Mouse (Mus musculus) testis, adult 2 months (tissue): ENCODE results near the gene Crtc3. TPM values are rescaled to one million over a fixed set of nuclear protein-coding genes. Genes with fewer than 3 reads are reported as not detected.

Experiments used
- H3K27ac ChIP-seq: fragments of 200-500 bp; 2 replicates; pipeline ENCODE4 v1.5.1; 2012; ENCODE audit warnings: low read depth, low read length; ENCODE audit not compliant: control insufficient read depth, insufficient read depth
- H3K27me3 ChIP-seq: fragments of 200-500 bp; 2 replicates; pipeline ENCODE4 v1.6.1; 2012; ENCODE audit warnings: mild to moderate bottlenecking, low read length, moderate library complexity; ENCODE audit not compliant: control insufficient read depth, insufficient read depth
- H3K36me3 ChIP-seq: fragments of 200-500 bp; 2 replicates; pipeline ENCODE4 v1.6.1; 2012; ENCODE audit warnings: mild to moderate bottlenecking, low read length; ENCODE audit not compliant: control insufficient read depth, insufficient read depth
- H3K4me1 ChIP-seq: fragments of 200-500 bp; 2 replicates; pipeline ENCODE4 v1.6.1; 2012; ENCODE audit warnings: low read length; ENCODE audit not compliant: control insufficient read depth, insufficient read depth
- H3K4me3 ChIP-seq: fragments of 200-500 bp; 2 replicates; pipeline ENCODE4 v1.5.1; 2012; ENCODE audit warnings: low read depth, mild to moderate bottlenecking, low read length, moderate library complexity, mixed read lengths; ENCODE audit not compliant: control insufficient read depth
- CTCF ChIP-seq: fragments of 200-500 bp; IDR thresholded peaks from 2 replicates; pipeline ENCODE4 v1.5.1; 2012; ENCODE audit warnings: low read depth, mild to moderate bottlenecking, inconsistent platforms, low read length, moderate library complexity; ENCODE audit not compliant: control insufficient read depth, insufficient read depth, insufficient replicate concordance
- POLR2A ChIP-seq: fragments of 200-500 bp; IDR thresholded peaks from 2 replicates; pipeline ENCODE4 v1.6.1; 2012; ENCODE audit warnings: low read depth, mild to moderate bottlenecking, inconsistent platforms, low read length, moderate library complexity; ENCODE audit not compliant: control insufficient read depth
- polyA plus RNA-seq: library from polyadenylated mRNA; depleted of rRNA; stranded (reverse); fragments of >200 nt; gene quantifications from 2 replicates; pipeline ENCODE4 v1.2.3, GENCODE M21; 2012

The Crtc3 gene
- polyA plus RNA-seq, 1 experiment: 8.8 TPM

- Histone ChIP-seq H3K4me1 (peaks cover 5% of the 10 kb centered on the region; the same call in 1 of the 2 replicates), H3K27me3 (no peaks in the 10 kb centered on the region), H3K27ac (no peak overlapping the region), H3K36me3 (no peaks in the 10 kb centered on the region), H3K4me3 (no peak overlapping the region)
- no peak for TF ChIP-seq CTCF
- no peak for TF ChIP-seq POLR2A
Observed at GRCm38 (mm10) chr7:80682630-80683029, 6.0 kb downstream of the Crtc3 start.

DNA sequence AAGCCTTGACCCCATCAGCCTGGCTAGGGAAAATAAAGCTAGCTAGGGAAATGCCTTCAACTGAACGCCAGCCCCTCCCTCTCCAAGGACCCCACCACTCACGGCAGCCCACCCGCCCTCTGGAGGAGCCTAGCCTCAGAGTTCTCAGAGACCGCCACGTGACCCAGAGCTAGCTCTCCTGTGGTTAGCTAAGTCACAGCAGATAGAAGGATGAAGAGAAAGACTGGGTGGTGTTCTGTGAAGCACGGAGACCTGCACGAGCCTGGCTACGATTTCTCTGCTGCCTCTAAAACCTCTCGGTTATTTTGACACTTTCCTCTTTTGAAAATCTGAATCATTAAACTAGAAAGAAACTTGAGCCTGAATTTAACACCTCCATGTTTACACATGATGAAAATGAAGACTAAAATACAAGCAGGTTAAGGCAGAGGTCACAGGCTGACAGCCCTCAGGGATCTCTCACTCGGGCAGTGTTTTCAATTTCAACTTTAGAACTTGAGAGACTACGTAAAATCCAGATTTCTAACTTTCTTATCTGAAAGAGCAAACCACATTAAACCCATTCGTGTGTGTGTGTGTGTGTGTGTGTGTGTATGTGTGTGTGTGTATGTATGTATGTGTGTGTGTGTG is 8.3 kb downstream of the Crtc3 start:
- TF ChIP-seq CTCF: no peak
- no peak for TF ChIP-seq POLR2A
- peaks cover 4% of the 10 kb centered on the region; the same call in 1 of the 2 replicates for H3K4me1 ChIP-seq
- H3K36me3 ChIP-seq: no peaks in the 10 kb centered on the region
- H3K4me3 ChIP-seq: no peak overlapping the region
- H3K27me3 ChIP-seq: no peaks in the 10 kb centered on the region
- no peak overlapping the region for H3K27ac ChIP-seq

GRCm38 (mm10) chr7:80672323-80672722 is 16.4 kb downstream of the Crtc3 start:
- TF ChIP-seq POLR2A: no peak
- no peak for TF ChIP-seq CTCF
- no peak overlapping the region for H3K27ac ChIP-seq
- no peaks in the 10 kb centered on the region for H3K36me3 ChIP-seq
- H3K4me3 ChIP-seq: no peak overlapping the region
- H3K4me1 ChIP-seq: no peaks in the 10 kb centered on the region; the same call in 1 of the 2 replicates
- no peaks in the 10 kb centered on the region for H3K27me3 ChIP-seq

GRCm38 (mm10) chr7:80670889-80671288 is 17.8 kb downstream of the Crtc3 start:
- H3K4me1 ChIP-seq: no peaks in the 10 kb centered on the region
- no peaks in the 10 kb centered on the region for H3K27me3 ChIP-seq
- H3K36me3 ChIP-seq: no peaks in the 10 kb centered on the region
- TF ChIP-seq POLR2A: no peak
- no peak for TF ChIP-seq CTCF
- H3K27ac ChIP-seq: no peak overlapping the region
- H3K4me3 ChIP-seq: no peak overlapping the region

GRCm38 (mm10) chr7:80667190-80667589 is 21.5 kb downstream of the Crtc3 start:
- TF ChIP-seq CTCF (no peak), POLR2A (no peak)
- peak overlapping the region; percentile 54; the same call in 1 of the 2 replicates for H3K27ac ChIP-seq
- H3K4me3 ChIP-seq: no peak overlapping the region
- H3K27me3 ChIP-seq: no peaks in the 10 kb centered on the region
- H3K36me3 ChIP-seq: no peaks in the 10 kb centered on the region
- peaks cover 2% of the 10 kb centered on the region; the same call in 1 of the 2 replicates for H3K4me1 ChIP-seq

DNA sequence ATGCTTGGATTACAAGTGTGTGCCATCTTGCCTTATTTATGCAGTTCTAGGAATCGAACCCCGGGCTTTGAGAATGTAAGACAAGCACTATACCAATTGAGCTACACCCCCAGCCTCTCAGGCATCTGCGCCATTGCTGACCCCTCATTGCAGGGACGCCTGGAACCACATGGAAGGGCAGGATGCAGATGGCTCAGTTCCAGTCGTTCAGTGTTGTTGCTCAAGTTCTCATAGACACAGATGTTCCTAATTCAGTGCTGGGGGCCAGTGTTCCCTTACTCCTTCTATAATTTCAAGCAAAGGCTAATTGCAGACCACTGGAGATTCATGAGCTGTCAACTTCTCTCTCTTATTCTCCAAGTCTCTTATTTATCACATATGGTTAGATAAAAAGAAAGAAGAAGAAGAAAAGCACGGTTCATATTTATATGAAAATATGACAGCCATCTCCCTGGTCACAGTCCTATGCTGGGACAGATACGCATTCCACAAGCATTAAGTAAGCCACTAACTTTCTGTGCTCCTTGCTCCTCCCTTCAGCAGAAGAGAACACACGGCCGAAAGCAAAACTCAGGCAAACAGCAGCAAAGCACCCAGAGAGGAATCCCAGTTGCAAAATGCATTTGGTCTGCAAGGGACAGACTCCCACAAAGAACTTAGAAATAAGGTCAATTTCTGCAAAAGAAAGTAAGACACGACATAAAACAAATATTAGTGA is 22.3 kb downstream of the Crtc3 start:
- no peak overlapping the region; the same call in 1 of the 2 replicates for H3K27ac ChIP-seq
- H3K36me3 ChIP-seq: no peaks in the 10 kb centered on the region
- no peaks in the 10 kb centered on the region for H3K27me3 ChIP-seq

DNA sequence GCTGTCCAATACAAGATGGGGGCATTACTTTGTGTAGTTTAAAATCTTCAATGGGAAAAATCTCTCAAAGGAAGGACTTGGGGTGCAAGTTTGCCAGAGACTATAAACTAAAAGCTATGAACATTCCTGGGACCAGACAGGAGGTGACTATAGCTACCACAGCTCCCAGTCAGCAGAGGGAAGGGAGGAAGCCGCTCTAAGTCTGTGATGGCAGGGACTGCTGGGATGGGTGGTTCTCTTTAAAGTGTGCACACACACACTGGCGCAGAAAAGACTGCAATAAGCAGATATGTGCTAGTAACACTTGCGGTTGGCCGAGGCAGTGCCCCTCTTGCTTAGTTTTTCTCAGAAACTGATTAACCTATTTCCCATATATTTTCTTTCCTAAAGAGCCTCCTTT is 27.6 kb downstream of the Crtc3 start:
- H3K27me3 ChIP-seq: no peaks in the 10 kb centered on the region
- no peaks in the 10 kb centered on the region for H3K36me3 ChIP-seq
- no peak overlapping the region for H3K4me3 ChIP-seq
- TF ChIP-seq CTCF (no peak), POLR2A (no peak)
- H3K4me1 ChIP-seq: peaks cover 2% of the 10 kb centered on the region
- peak overlapping the region; percentile 46; the same call in 1 of the 2 replicates for H3K27ac ChIP-seq

More for the DNA sequence above, 22.3 kb downstream of the Crtc3 start:
- Histone ChIP-seq H3K4me3 (no peak overlapping the region), H3K4me1 (peaks cover 2% of the 10 kb centered on the region; the same call in 1 of the 2 replicates)
- TF ChIP-seq POLR2A (no peak), CTCF (no peak)
